34 mouse cellular contexts compared by ENCODE assay signal in the genomic region with DNA sequence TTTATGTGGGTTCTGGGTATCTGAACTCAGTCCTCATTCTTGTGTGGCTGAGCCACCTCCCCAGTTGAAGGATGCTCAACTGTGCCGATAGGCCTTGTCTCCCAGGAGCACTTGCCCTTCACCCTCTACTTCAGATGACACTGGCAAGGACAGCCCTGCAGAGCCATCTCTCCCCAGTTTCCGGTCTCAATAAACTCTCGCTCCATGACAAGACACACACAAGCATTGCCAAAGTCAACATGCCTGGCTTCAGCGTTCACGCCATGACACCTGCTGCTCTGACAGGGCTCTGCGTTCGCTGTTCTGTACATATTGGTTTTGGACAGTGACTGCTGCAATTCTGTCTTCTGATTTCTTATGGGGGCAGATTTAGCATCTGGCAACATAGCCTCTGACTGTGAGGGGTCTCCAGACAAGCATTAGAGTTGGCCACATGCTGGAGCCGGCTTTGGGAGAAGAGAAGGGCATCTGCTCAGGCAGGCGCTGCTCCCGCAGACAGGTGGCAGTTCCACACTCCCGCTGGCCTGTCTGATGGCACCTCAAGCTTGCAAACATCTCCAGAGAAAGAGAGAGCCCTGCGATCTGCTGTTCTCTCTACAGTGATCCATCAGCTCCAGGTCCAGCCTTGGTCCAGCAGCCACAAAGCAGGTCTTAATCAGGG. TPM values are rescaled to one million over a fixed set of nuclear protein-coding genes. Genes with fewer than 3 reads are reported as not detected.
DNase-seq lines count a peak whose midpoint lies in the region; ATAC-seq and TF ChIP-seq lines count a peak whose summit lies in the region.
"Had no signal": no experiment of that assay in that cellular context is flagged by ENCODE, and none has a peak within 500 bp of the region (broad histone marks: within the 10 kb centered on the region; RNA-seq: fewer than 3 reads in every experiment).

No protein-coding gene starts in this region.

- intact Hi-C loops in heart, postnatal 14 days (cut with DNase I): no loop called here

- DNase-seq in hindbrain, postnatal 0 days (ENCODE audit: low spot score): peak; percentile 28
- DNase-seq in hindbrain, embryonic 11.5 days (ENCODE audit: low spot score): no peak
- DNase-seq in brain, adult 2 months (ENCODE audit: low read depth, low spot score): peak; percentile 75
- peak; percentile 76 to 83 for DNase-seq in cerebellum, adult 18-20 months
- DNase-seq in cerebellum, postnatal 10 days: peak; percentile 67 to 73
- DNase-seq in heart, postnatal 14 days: no peak
- DNase-seq in kidney, postnatal 14 days: no peak
- DNase-seq in adrenal gland, postnatal 14 days: no peak
- DNase-seq: adrenal gland, postnatal 25 days; gastrocnemius, postnatal 14 days; heart, adult 11 months; heart, postnatal 36 days; kidney, adult 18-20 months; layer of hippocampus, postnatal 36 days; liver, embryonic 13.5 days; lung, adult 2 months; lung, postnatal 10 days; midbrain, embryonic 14.5 days; spleen, adult 18-20 months; thymus, adult 18-20 months; thymus, postnatal 25 days had no signal

- H3K9ac ChIP-seq in hindbrain, postnatal 0 days (replicated peaks; ENCODE audit: low read length): no peak overlapping the region
- H3K9ac ChIP-seq in hindbrain, embryonic 11.5 days (ENCODE audit: low read depth, low read length): no peak overlapping the region
- H3K9ac ChIP-seq: forebrain, embryonic 13.5 days; heart, embryonic 15.5 days; hindbrain, embryonic 14.5 days; kidney, embryonic 15.5 days; limb, embryonic 12.5 days; liver, embryonic 13.5 days; neural tube, embryonic 15.5 days had no signal

- no peaks in the 10 kb centered on the region for H3K36me3 ChIP-seq in hindbrain, postnatal 0 days (ENCODE audit: insufficient read depth, low read length)
- no peaks in the 10 kb centered on the region for H3K36me3 ChIP-seq in hindbrain, embryonic 11.5 days (ENCODE audit: control insufficient read depth, insufficient read depth, low read length)
- H3K36me3 ChIP-seq: G1E; heart, embryonic 10.5 days; heart, embryonic 15.5 days; kidney, embryonic 15.5 days; limb, embryonic 12.5 days; liver, embryonic 13.5 days; neural tube, embryonic 15.5 days had no signal

- H3K4me1 ChIP-seq in hindbrain, postnatal 0 days (ENCODE audit: insufficient read depth, low read length): no peaks in the 10 kb centered on the region
- no peaks in the 10 kb centered on the region for H3K4me1 ChIP-seq in hindbrain, embryonic 11.5 days (replicated peaks; ENCODE audit: control insufficient read depth, insufficient read depth, low read length)
- H3K4me1 ChIP-seq: kidney, embryonic 15.5 days; limb, embryonic 12.5 days; liver, embryonic 13.5 days had no signal

- no peak overlapping the region for H3K4me2 ChIP-seq in hindbrain, postnatal 0 days (ENCODE audit: low read depth, low read length)
- H3K4me2 ChIP-seq in hindbrain, embryonic 11.5 days (replicated peaks; ENCODE audit: low read depth, low read length): no peak overlapping the region
- H3K4me2 ChIP-seq: forebrain, embryonic 13.5 days; heart, embryonic 15.5 days; hindbrain, embryonic 14.5 days; kidney, embryonic 15.5 days; limb, embryonic 12.5 days; liver, embryonic 13.5 days; neural tube, embryonic 15.5 days had no signal

- 59% methylated on average over 12 of the region's 12 CpGs for WGBS in hindbrain, postnatal 0 days
- WGBS in hindbrain, embryonic 11.5 days: 87% methylated on average over 12 of the region's 12 CpGs

- no peak overlapping the region for H3K27ac ChIP-seq in hindbrain, postnatal 0 days
- no peak overlapping the region for H3K27ac ChIP-seq in hindbrain, embryonic 11.5 days (ENCODE audit: low read depth, low read length)
- H3K27ac ChIP-seq: forebrain, embryonic 13.5 days; heart, embryonic 10.5 days; heart, embryonic 15.5 days; hindbrain, embryonic 14.5 days; kidney, embryonic 15.5 days; limb, embryonic 12.5 days; liver, embryonic 13.5 days; macrophage; neural tube, embryonic 15.5 days; stomach, postnatal 0 days had no signal

- TF ChIP-seq CTCF in hindbrain, postnatal 0 days (IDR thresholded peaks at IDR 0.05; ENCODE audit: low read depth): no peak

- H3K4me3 ChIP-seq in hindbrain, postnatal 0 days (ENCODE audit: low read length): no peak overlapping the region
- no peak overlapping the region for H3K4me3 ChIP-seq in hindbrain, embryonic 11.5 days (ENCODE audit: low read depth, low read length)
- H3K4me3 ChIP-seq: forebrain, embryonic 13.5 days; heart, embryonic 10.5 days; heart, embryonic 15.5 days; kidney, embryonic 15.5 days; limb, embryonic 12.5 days; liver, embryonic 13.5 days; neural tube, embryonic 15.5 days had no signal

- no peaks in the 10 kb centered on the region for H3K9me3 ChIP-seq in hindbrain, postnatal 0 days (ENCODE audit: low read length)
- no peaks in the 10 kb centered on the region for H3K9me3 ChIP-seq in hindbrain, embryonic 11.5 days (ENCODE audit: control insufficient read depth, low read length)
- H3K9me3 ChIP-seq: forebrain, embryonic 13.5 days; G1E; heart, embryonic 10.5 days; heart, embryonic 15.5 days; kidney, embryonic 15.5 days; limb, embryonic 12.5 days; liver, embryonic 13.5 days; neural tube, embryonic 15.5 days had no signal

- ATAC-seq in hindbrain, postnatal 0 days: no peak
- ATAC-seq in hindbrain, embryonic 11.5 days (ENCODE audit: low FRiP score): no peak
- ATAC-seq: forebrain, embryonic 13.5 days; Patski had no signal

- no peaks in the 10 kb centered on the region for H3K27me3 ChIP-seq in hindbrain, postnatal 0 days (ENCODE audit: insufficient read depth, low read length)
- no peaks in the 10 kb centered on the region for H3K27me3 ChIP-seq in hindbrain, embryonic 11.5 days (ENCODE audit: control insufficient read depth, insufficient read depth, low read length)
- H3K27me3 ChIP-seq: forebrain, embryonic 13.5 days; heart, embryonic 15.5 days; kidney, embryonic 15.5 days; limb, embryonic 12.5 days; liver, embryonic 13.5 days; neural tube, embryonic 15.5 days; Patski had no signal

RNA-seq across cellular contexts. Expression of gene Ldhal6b, which starts 31.6 kb away (rescaled TPM):
- total RNA-seq in hindbrain, postnatal 0 days (2014; rRNA removed): 0.84 and 1.5 TPM in 2 replicates
- polyA plus RNA-seq in hindbrain, postnatal 0 days (2015; fragmentation: Nextera tagmentation; extraction: Ambion mirVana): not detected in 2 replicates
- polyA plus RNA-seq in hindbrain, embryonic 11.5 days (2014; fragmentation: Nextera tagmentation; extraction: Ambion mirVana): not detected in 2 replicates
- total RNA-seq in heart, postnatal 14 days (2021): under 1 TPM; 0.38 to 0.73 TPM
- total RNA-seq in adrenal gland, postnatal 14 days (2021): 1.1 and 1.5 TPM in 2 replicates
- polyA plus RNA-seq: embryonic facial prominence, embryonic 11.5 days; forebrain, embryonic 13.5 days; heart, embryonic 10.5 days; heart, embryonic 15.5 days; kidney, embryonic 15.5 days; large intestine, adult 2 months; limb, embryonic 12.5 days; liver, embryonic 13.5 days; midbrain, embryonic 14.5 days; neural tube, embryonic 15.5 days; stomach, postnatal 0 days had no signal

RNA-seq across cellular contexts. Expression of gene Tmem242, which starts 53.0 kb away (rescaled TPM):
- total RNA-seq in hindbrain, postnatal 0 days (2014; rRNA removed): 57.0 and 67.1 TPM in 2 replicates
- 134 and 147 TPM in 2 replicates for polyA plus RNA-seq in hindbrain, postnatal 0 days (2015; fragmentation: Nextera tagmentation; extraction: Ambion mirVana)
- polyA plus RNA-seq in hindbrain, embryonic 11.5 days (2014; fragmentation: Nextera tagmentation; extraction: Ambion mirVana): 129 and 142 TPM in 2 replicates
- total RNA-seq in heart, postnatal 14 days (2021): 100 to 1,000 TPM; 129 to 137 TPM
- total RNA-seq in adrenal gland, postnatal 14 days (2021): 121 and 126 TPM in 2 replicates

Comparison
In these comparisons a context has a peak if more than half of its experiments do, and no peak if none do; other contexts are left out.
1. DNase-seq: peak in hindbrain, postnatal 0 days (single experiment), brain, adult 2 months (single experiment), cerebellum, adult 18-20 months (2 of 2) and cerebellum, postnatal 10 days (2 of 2); none in hindbrain, embryonic 11.5 days (single experiment), heart, postnatal 14 days (0 of 2), kidney, postnatal 14 days (single experiment) and adrenal gland, postnatal 14 days (single experiment).